ENCODE assay signal across 8 mouse cellular contexts in genomic region chr13:13328876-13329275, GRCm38 (mm10).
DNase-seq lines count a peak whose midpoint lies in the region; ATAC-seq and TF ChIP-seq lines count a peak whose summit lies in the region.

No protein-coding gene starts in this region.

- H3K36me3 ChIP-seq in neural tube, embryonic 15.5 days: no peaks in the 10 kb centered on the region
- no peaks in the 10 kb centered on the region for H3K36me3 ChIP-seq in hindbrain, embryonic 16.5 days (ENCODE audit: control insufficient read depth, insufficient read depth, low read length)
- no peaks in the 10 kb centered on the region for H3K36me3 ChIP-seq in lung, embryonic 14.5 days (ENCODE audit: insufficient read depth)

- DNase-seq in cerebellum, adult 2 months: peak; percentile 3 to 15
- peak; percentile 63 for DNase-seq in neural tube, embryonic 10.5 days (ENCODE audit: extremely low spot score, low spot score)
- DNase-seq in c-Kit-positive CD71-positive TER-119-negative erythroid progenitor cells, embryonic 14.5 days (ENCODE audit: low read depth): peak; percentile 31
- peak; percentile 80 for DNase-seq in lung, embryonic 14.5 days
- DNase-seq in spleen, postnatal 36 days (ENCODE audit: low spot score in 2 of 2): peak; percentile 39 to 45

- no peaks in the 10 kb centered on the region for H3K9me3 ChIP-seq in neural tube, embryonic 15.5 days (replicated peaks)
- no peaks in the 10 kb centered on the region for H3K9me3 ChIP-seq in hindbrain, embryonic 16.5 days (ENCODE audit: control insufficient read depth, low read length)
- no peaks in the 10 kb centered on the region for H3K9me3 ChIP-seq in lung, embryonic 14.5 days (ENCODE audit: low read depth, low read length)

- peak; percentile 11; the same call in 1 of the 2 replicates for TF ChIP-seq CTCF in cerebellum, adult 2 months (IDR thresholded peaks at IDR 0.05; ENCODE audit: borderline replicate concordance, insufficient read depth, low read depth, low read length)
- TF ChIP-seq CTCF in lung, embryonic 14.5 days (IDR thresholded peaks at IDR 0.05; ENCODE audit: low read depth): peak; percentile 73

- no peaks in the 10 kb centered on the region for H3K4me1 ChIP-seq in cerebellum, adult 2 months (ENCODE audit: control insufficient read depth, insufficient read depth, low read length)
- no peaks in the 10 kb centered on the region for H3K4me1 ChIP-seq in neural tube, embryonic 15.5 days
- H3K4me1 ChIP-seq in hindbrain, embryonic 16.5 days (ENCODE audit: control insufficient read depth, insufficient read depth, low read depth, low read length): no peaks in the 10 kb centered on the region
- H3K4me1 ChIP-seq in lung, embryonic 14.5 days (ENCODE audit: insufficient read depth): no peaks in the 10 kb centered on the region

- H3K4me3 ChIP-seq in cerebellum, adult 2 months (replicated peaks; ENCODE audit: insufficient read depth, low read depth, low read length): no peak overlapping the region
- H3K4me3 ChIP-seq in neural tube, embryonic 15.5 days (replicated peaks): no peak overlapping the region
- no peak overlapping the region for H3K4me3 ChIP-seq in hindbrain, embryonic 16.5 days (ENCODE audit: low read length)
- H3K4me3 ChIP-seq in lung, embryonic 14.5 days (ENCODE audit: low read depth, low read length): no peak overlapping the region

- H3K27me3 ChIP-seq in cerebellum, adult 2 months (ENCODE audit: control insufficient read depth, insufficient read depth, low read length): no peaks in the 10 kb centered on the region
- no peaks in the 10 kb centered on the region for H3K27me3 ChIP-seq in neural tube, embryonic 15.5 days (replicated peaks)
- H3K27me3 ChIP-seq in hindbrain, embryonic 16.5 days (replicated peaks; ENCODE audit: control insufficient read depth, insufficient read depth, low read length): no peaks in the 10 kb centered on the region
- no peaks in the 10 kb centered on the region for H3K27me3 ChIP-seq in lung, embryonic 14.5 days (ENCODE audit: insufficient read depth, low read length)

- no peak overlapping the region for H3K9ac ChIP-seq in neural tube, embryonic 15.5 days (replicated peaks)
- H3K9ac ChIP-seq in hindbrain, embryonic 16.5 days (ENCODE audit: low read depth, low read length): no peak overlapping the region
- H3K9ac ChIP-seq in lung, embryonic 14.5 days: no peak overlapping the region

- H3K4me2 ChIP-seq in neural tube, embryonic 15.5 days: no peak overlapping the region
- no peak overlapping the region for H3K4me2 ChIP-seq in hindbrain, embryonic 16.5 days (ENCODE audit: low read length)
- no peak overlapping the region for H3K4me2 ChIP-seq in lung, embryonic 14.5 days

- ATAC-seq in cerebellum, adult (ENCODE audit: insufficient number of reproducible peaks, low FRiP score, low TSS enrichment): no peak
- ATAC-seq in neural tube, embryonic 15.5 days (ENCODE audit: low FRiP score): no peak
- ATAC-seq in hindbrain, embryonic 16.5 days: peak; percentile 68; the same call in 1 of the 2 replicates
- ATAC-seq in lung, embryonic 14.5 days (ENCODE audit: insufficient read depth): no peak

- WGBS in cerebellum, adult 2 months: 2% methylated on average over 2 of the region's 2 CpGs
- WGBS in neural tube, embryonic 15.5 days: 0% methylated on average over 2 of the region's 2 CpGs
- WGBS in hindbrain, embryonic 16.5 days: 2% methylated on average over 2 of the region's 2 CpGs
- 2% methylated on average over 2 of the region's 2 CpGs for WGBS in lung, embryonic 14.5 days

- TF ChIP-seq POLR2A in cerebellum, adult 2 months (IDR thresholded peaks at IDR 0.05; ENCODE audit: borderline replicate concordance, insufficient read depth, low read length): no peak

- H3K27ac ChIP-seq in cerebellum, adult 2 months (ENCODE audit: insufficient read depth, low read length): no peak overlapping the region
- no peak overlapping the region for H3K27ac ChIP-seq in neural tube, embryonic 15.5 days (replicated peaks)
- no peak overlapping the region for H3K27ac ChIP-seq in hindbrain, embryonic 16.5 days (ENCODE audit: low read depth, low read length)
- no peak overlapping the region for H3K27ac ChIP-seq in lung, embryonic 14.5 days (ENCODE audit: low read depth)

Comparison
In these comparisons a context has a peak if more than half of its experiments do, and no peak if none do; other contexts are left out.
1. DNase-seq: peak in every context shown above with its lines; median percentile 80 in lung, embryonic 14.5 days; 63 in neural tube, embryonic 10.5 days; 42 in spleen, postnatal 36 days; 31 in c-Kit-positive CD71-positive TER-119-negative erythroid progenitor cells, embryonic 14.5 days; 9 in cerebellum, adult 2 months.